Mouse (Mus musculus) ovary, postnatal 36 days (tissue): Measurements from ENCODE around the gene Egf.

Experiments
- DNase-seq: peaks from one replicate; pipeline ENCODE4 v3.0.0; 2022; ENCODE audit warnings: low spot score, mixed read lengths

Gene Egf

GRCm38 (mm10) chr3:129650293-129650612 is 104.9 kb downstream of the Egf start:
- no peak for DNase-seq

GRCm38 (mm10) chr3:129649586-129650292 is 105.4 kb downstream of the Egf start:
- DNase-seq, result no peak

GRCm38 (mm10) chr3:129648598-129648997 is 106.5 kb downstream of the Egf start:
- DNase-seq, result no peak

- DNase-seq, result no peak
Observed at GRCm38 (mm10) chr3:129647312-129647711, 107.8 kb downstream of the Egf start.

GRCm38 (mm10) chr3:129646781-129647180 is 108.3 kb downstream of the Egf start:
- DNase-seq, result no peak

- no peak for DNase-seq
Observed at GRCm38 (mm10) chr3:129645409-129645808, 109.7 kb downstream of the Egf start.

- no peak for DNase-seq
Observed at GRCm38 (mm10) chr3:129641621-129642020, 113.5 kb downstream of the Egf start.

- DNase-seq, result no peak
Observed at GRCm38 (mm10) chr3:129640211-129641000, 114.7 kb downstream of the Egf start.

- no peak for DNase-seq
Observed at GRCm38 (mm10) chr3:129639701-129640100, 115.4 kb downstream of the Egf start.

GRCm38 (mm10) chr3:129637446-129637845 is 117.7 kb downstream of the Egf start:
- no peak for DNase-seq

- DNase-seq, result peak; percentile 20
Observed at GRCm38 (mm10) chr3:129634260-129634901, 120.7 kb downstream of the Egf start.

- no peak for DNase-seq
Observed at GRCm38 (mm10) chr3:129633518-129633917, 121.6 kb downstream of the Egf start.

- DNase-seq, result no peak
Observed at GRCm38 (mm10) chr3:129631857-129632256, 123.3 kb downstream of the Egf start.

- DNase-seq, result no peak
Observed at GRCm38 (mm10) chr3:129631018-129631417, 124.1 kb downstream of the Egf start.
